Mouse (Mus musculus) cerebellum, adult 11 months (tissue): ENCODE data around the gene Gm21962.
"Not testable (repeated sequence)": the region's sequence is repeated elsewhere in the genome, so short reads cannot be mapped to it uniquely, and the experiment has no call there.

Experiments
- DNase-seq: peaks from one replicate; pipeline ENCODE4 v3.0.0; 2022

The Gm21962 gene

GRCm38 (mm10) chr3:137671224-137671623 is at the start of gene Gm21962:
Gene Gm21962 (plus strand): TSS chr3:137671524.
- DNase-seq: not testable (repeated sequence)

GRCm38 (mm10) chr3:137622091-137622490 is 49.2 kb upstream of the Gm21962 start:
- no peak for DNase-seq

GRCm38 (mm10) chr3:137622895-137623580 is 48.3 kb upstream of the Gm21962 start:
- no peak for DNase-seq

- DNase-seq: peak; percentile 3
Measured at GRCm38 (mm10) chr3:137623581-137624362, 47.6 kb upstream of the Gm21962 start.

- DNase-seq: no peak
Measured at GRCm38 (mm10) chr3:137625054-137625453, 46.3 kb upstream of the Gm21962 start.

- DNase-seq: no peak
Measured at GRCm38 (mm10) chr3:137633726-137634125, 37.6 kb upstream of the Gm21962 start.

- no peak for DNase-seq
Measured at GRCm38 (mm10) chr3:137636571-137636970, 34.8 kb upstream of the Gm21962 start.

- no peak for DNase-seq
Measured at GRCm38 (mm10) chr3:137641238-137641637, 30.1 kb upstream of the Gm21962 start.

- DNase-seq: no peak
Measured at GRCm38 (mm10) chr3:137642137-137642536, 29.2 kb upstream of the Gm21962 start.

GRCm38 (mm10) chr3:137642568-137642967 is 28.8 kb upstream of the Gm21962 start:
- DNase-seq: no peak

- no peak for DNase-seq
Measured at GRCm38 (mm10) chr3:137644081-137644480, 27.2 kb upstream of the Gm21962 start.

GRCm38 (mm10) chr3:137644947-137645346 is 26.4 kb upstream of the Gm21962 start:
- DNase-seq: no peak

GRCm38 (mm10) chr3:137647427-137648100 is 23.8 kb upstream of the Gm21962 start:
- DNase-seq: no peak

- DNase-seq: no peak
Measured at GRCm38 (mm10) chr3:137649112-137649511, 22.2 kb upstream of the Gm21962 start.

- no peak for DNase-seq
Measured at GRCm38 (mm10) chr3:137652853-137653252, 18.5 kb upstream of the Gm21962 start.

GRCm38 (mm10) chr3:137680923-137681322 is 9.6 kb downstream of the Gm21962 start:
- peak; percentile 62 for DNase-seq

- DNase-seq: no peak
Measured at GRCm38 (mm10) chr3:137682911-137683806, 11.8 kb downstream of the Gm21962 start.

- DNase-seq: no peak
Measured at GRCm38 (mm10) chr3:137683807-137684403, 12.6 kb downstream of the Gm21962 start.

GRCm38 (mm10) chr3:137686932-137687331 is 15.6 kb downstream of the Gm21962 start:
- DNase-seq: no peak

- no peak for DNase-seq
Measured at GRCm38 (mm10) chr3:137691503-137691902, 20.2 kb downstream of the Gm21962 start.

- DNase-seq: no peak
Measured at GRCm38 (mm10) chr3:137715946-137716345, 44.6 kb downstream of the Gm21962 start.

GRCm38 (mm10) chr3:137716573-137717157 is 45.3 kb downstream of the Gm21962 start:
- no peak for DNase-seq
